Mouse (Mus musculus): ENCODE measurements around the gene Rcor3. TPM values are rescaled to one million over a fixed set of nuclear protein-coding genes. Genes with fewer than 3 reads are reported as not detected.

Rcor3 gene
- polyA plus RNA-seq, 1 experiment from 2014 or later, result 16.9 TPM

DNA sequence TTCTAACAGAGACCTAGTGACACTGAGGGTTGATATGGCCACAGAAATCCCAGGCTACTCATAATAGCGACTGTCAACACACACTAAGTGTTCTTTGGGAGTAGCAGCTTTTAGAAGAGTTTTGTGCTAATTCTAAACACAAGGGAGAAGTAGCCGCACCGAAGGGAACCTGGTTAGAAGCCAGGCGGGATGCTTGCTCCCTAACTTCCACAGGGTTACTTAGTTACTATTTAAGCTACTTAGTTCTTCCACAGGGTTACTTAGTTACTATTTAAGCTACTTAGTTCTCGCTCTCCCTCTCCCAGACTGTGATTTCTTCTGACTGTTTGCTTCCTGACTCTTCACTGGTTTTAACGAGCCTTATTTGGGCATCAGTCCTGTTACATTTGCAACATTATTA, 34.7 kb downstream of the Rcor3 start:
- DNase-seq (ENCODE audit: low spot score) (no peak), ATAC-seq (ENCODE audit: low FRiP score, low TSS enrichment) (no peak)
- WGBS, result 78% methylated on average over 6 of the region's 6 CpGs
- no peaks in the 10 kb centered on the region for H3K9me3 ChIP-seq (ENCODE audit: control insufficient read depth, low read length)
- TF ChIP-seq EP300 (optimal IDR thresholded peaks at IDR 0.05), result no peak
- no peak for TF ChIP-seq CTCF (IDR thresholded peaks at IDR 0.05; ENCODE audit: low read depth)
- H3K27me3 ChIP-seq (ENCODE audit: control insufficient read depth, insufficient read depth, low read length), result no peaks in the 10 kb centered on the region
- no peak overlapping the region for H3K27ac ChIP-seq (replicated peaks)
- no peak overlapping the region for H3K4me3 ChIP-seq (ENCODE audit: low read depth, low read length)
- H3K4me1 ChIP-seq (replicated peaks; ENCODE audit: control insufficient read depth, insufficient read depth), result no peaks in the 10 kb centered on the region
- H3K4me2 ChIP-seq (replicated peaks; ENCODE audit: low read depth), result no peak overlapping the region
- peaks cover 9% of the 10 kb centered on the region for H3K36me3 ChIP-seq (ENCODE audit: control insufficient read depth, insufficient read depth, low read length)
- H3K9ac ChIP-seq (ENCODE audit: low read length), result no peak overlapping the region

DNA sequence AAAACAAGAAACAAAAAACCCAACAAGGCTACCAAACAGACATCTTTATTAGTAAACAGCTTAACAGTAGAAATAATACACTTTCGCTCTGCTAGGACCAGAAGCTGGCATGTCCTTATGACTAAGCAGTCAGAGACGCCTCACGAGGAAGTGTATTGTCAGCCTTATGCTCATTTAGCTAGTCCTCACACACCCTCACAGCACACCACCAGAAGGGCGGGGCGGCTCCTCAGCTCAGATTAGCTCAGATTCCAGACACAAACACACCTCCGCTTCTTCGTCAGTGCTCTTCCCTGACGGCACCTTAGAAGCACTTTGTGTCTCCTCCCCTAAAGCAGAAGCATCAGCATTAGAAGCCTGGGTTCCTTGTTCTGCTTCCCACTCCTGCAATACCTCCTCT, 36.5 kb downstream of the Rcor3 start:
- no peaks in the 10 kb centered on the region for H3K9me3 ChIP-seq (ENCODE audit: control insufficient read depth, low read length)
- no peak overlapping the region for H3K4me2 ChIP-seq (replicated peaks; ENCODE audit: low read depth)
- no peak overlapping the region for H3K27ac ChIP-seq (replicated peaks)
- 61% methylated on average over 8 of the region's 8 CpGs for WGBS
- no peak overlapping the region for H3K4me3 ChIP-seq (ENCODE audit: low read depth, low read length)
- TF ChIP-seq EP300 (optimal IDR thresholded peaks at IDR 0.05), result no peak
- TF ChIP-seq CTCF (IDR thresholded peaks at IDR 0.05; ENCODE audit: low read depth), result no peak
- H3K9ac ChIP-seq (ENCODE audit: low read length), result no peak overlapping the region
- no peaks in the 10 kb centered on the region for H3K4me1 ChIP-seq (replicated peaks; ENCODE audit: control insufficient read depth, insufficient read depth)
- H3K36me3 ChIP-seq (ENCODE audit: control insufficient read depth, insufficient read depth, low read length), result peaks cover 13% of the 10 kb centered on the region
- DNase-seq (ENCODE audit: low spot score) (peak; percentile 48), ATAC-seq (ENCODE audit: low FRiP score, low TSS enrichment) (peak; percentile 83)
- no peaks in the 10 kb centered on the region for H3K27me3 ChIP-seq (ENCODE audit: control insufficient read depth, insufficient read depth, low read length)

DNA sequence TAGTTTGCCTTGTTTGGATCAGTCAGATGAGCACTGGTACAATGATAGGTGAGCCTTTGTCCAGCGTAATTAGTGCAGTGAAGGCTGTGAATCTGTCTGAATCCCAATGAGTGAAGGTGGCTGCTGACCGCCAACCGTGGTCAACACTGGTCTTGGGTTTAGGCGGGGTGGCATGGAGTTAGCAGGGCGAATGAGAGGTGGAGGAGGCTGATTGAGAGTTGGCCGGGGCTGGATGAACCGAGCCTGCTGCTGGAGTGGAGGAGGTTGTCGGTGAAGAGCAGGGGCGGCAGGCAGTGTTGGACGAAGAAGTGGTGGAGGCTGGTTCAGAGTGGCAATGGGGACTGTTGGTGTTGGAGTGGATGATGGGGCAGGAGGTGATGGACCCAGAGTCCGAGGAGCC, 37.1 kb downstream of the Rcor3 start:
- H3K9ac ChIP-seq (ENCODE audit: low read length), result no peak overlapping the region
- WGBS, result 93% methylated on average over 11 of the region's 11 CpGs
- H3K4me3 ChIP-seq (ENCODE audit: low read depth, low read length), result no peak overlapping the region
- TF ChIP-seq CTCF (IDR thresholded peaks at IDR 0.05; ENCODE audit: low read depth), result no peak
- TF ChIP-seq EP300 (optimal IDR thresholded peaks at IDR 0.05), result no peak
- DNase-seq (ENCODE audit: low spot score) (no peak), ATAC-seq (ENCODE audit: low FRiP score, low TSS enrichment) (no peak)
- H3K27me3 ChIP-seq (ENCODE audit: control insufficient read depth, insufficient read depth, low read length), result no peaks in the 10 kb centered on the region
- H3K9me3 ChIP-seq (ENCODE audit: control insufficient read depth, low read length), result no peaks in the 10 kb centered on the region
- H3K4me2 ChIP-seq (replicated peaks; ENCODE audit: low read depth), result no peak overlapping the region
- no peaks in the 10 kb centered on the region for H3K4me1 ChIP-seq (replicated peaks; ENCODE audit: control insufficient read depth, insufficient read depth)
- peaks cover 13% of the 10 kb centered on the region for H3K36me3 ChIP-seq (ENCODE audit: control insufficient read depth, insufficient read depth, low read length)
- no peak overlapping the region for H3K27ac ChIP-seq (replicated peaks)

DNA sequence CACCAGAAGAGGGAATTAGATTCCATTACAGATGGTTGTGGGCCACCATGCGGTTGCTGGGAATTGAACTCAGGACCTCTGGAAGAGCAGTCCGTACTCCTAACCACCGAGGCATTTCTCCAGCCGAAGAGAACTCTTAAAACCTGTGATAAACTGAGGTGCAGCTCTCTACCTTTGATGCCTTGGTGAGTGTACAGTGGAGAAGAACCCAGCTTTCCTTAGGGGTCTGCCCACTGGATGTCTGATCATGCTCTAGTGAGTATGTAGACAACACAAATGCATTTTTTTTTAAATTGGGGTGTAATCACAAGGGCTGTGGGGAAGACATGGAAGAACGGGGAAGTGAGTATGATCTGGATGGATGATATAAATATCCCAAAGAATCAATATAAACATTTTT, 42.2 kb downstream of the Rcor3 start:
- no peaks in the 10 kb centered on the region for H3K27me3 ChIP-seq (ENCODE audit: control insufficient read depth, insufficient read depth, low read length)
- no peak overlapping the region for H3K9ac ChIP-seq (ENCODE audit: low read length)
- DNase-seq (ENCODE audit: low spot score) (no peak), ATAC-seq (ENCODE audit: low FRiP score, low TSS enrichment) (no peak)
- no peak overlapping the region for H3K4me3 ChIP-seq (ENCODE audit: low read depth, low read length)
- H3K4me2 ChIP-seq (replicated peaks; ENCODE audit: low read depth), result no peak overlapping the region
- H3K4me1 ChIP-seq (replicated peaks; ENCODE audit: control insufficient read depth, insufficient read depth), result no peaks in the 10 kb centered on the region
- 80% methylated on average over 5 of the region's 5 CpGs for WGBS
- TF ChIP-seq CTCF (IDR thresholded peaks at IDR 0.05; ENCODE audit: low read depth) (no peak), EP300 (optimal IDR thresholded peaks at IDR 0.05) (no peak)
- no peak overlapping the region for H3K27ac ChIP-seq (replicated peaks)
- H3K9me3 ChIP-seq (ENCODE audit: control insufficient read depth, low read length), result no peaks in the 10 kb centered on the region
- H3K36me3 ChIP-seq (ENCODE audit: control insufficient read depth, insufficient read depth, low read length), result peaks cover 6% of the 10 kb centered on the region

DNA sequence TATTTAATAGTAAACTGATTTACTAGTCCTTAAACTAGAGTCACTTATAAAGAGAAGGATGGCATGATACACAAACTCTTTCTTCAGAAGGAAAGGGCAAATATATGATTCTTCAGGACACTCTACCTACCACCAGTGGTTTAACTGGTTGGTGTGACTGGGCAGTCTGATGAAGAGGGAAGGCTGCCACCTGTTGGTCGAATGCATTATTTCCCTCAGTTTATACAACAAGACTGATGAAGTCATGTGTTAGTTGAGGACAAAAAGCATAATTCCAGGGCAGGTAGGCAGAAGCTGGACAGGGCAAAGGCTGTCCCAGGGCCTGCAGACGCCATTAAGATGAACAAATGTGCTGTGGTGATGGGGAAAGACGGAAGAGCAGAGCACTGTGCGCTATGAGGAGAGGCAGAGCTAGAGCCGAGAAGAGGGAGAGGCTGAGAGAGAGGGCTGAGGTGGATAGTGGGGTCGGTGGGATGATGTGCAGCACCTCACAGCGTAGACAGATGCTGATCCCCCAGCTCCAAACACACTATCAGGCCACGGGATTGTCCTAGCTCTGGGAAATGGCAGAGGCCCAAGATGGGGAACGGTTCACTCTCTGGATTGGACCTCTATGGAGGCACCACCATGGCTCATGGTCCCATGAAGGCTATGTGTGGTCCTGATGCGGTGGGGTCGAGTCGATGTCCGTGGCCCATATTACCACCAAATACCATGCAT, 43.3 kb downstream of the Rcor3 start:
- Histone ChIP-seq H3K4me2 (replicated peaks; ENCODE audit: low read depth) (no peak overlapping the region), H3K9ac (ENCODE audit: low read length) (no peak overlapping the region), H3K36me3 (ENCODE audit: control insufficient read depth, insufficient read depth, low read length) (peaks cover 4% of the 10 kb centered on the region; the same call in 1 of the 2 replicates), H3K4me3 (ENCODE audit: low read depth, low read length) (no peak overlapping the region), H3K4me1 (replicated peaks; ENCODE audit: control insufficient read depth, insufficient read depth) (no peaks in the 10 kb centered on the region), H3K9me3 (ENCODE audit: control insufficient read depth, low read length) (no peaks in the 10 kb centered on the region), H3K27me3 (ENCODE audit: control insufficient read depth, insufficient read depth, low read length) (no peaks in the 10 kb centered on the region), H3K27ac (replicated peaks) (no peak overlapping the region)
- TF ChIP-seq EP300 (optimal IDR thresholded peaks at IDR 0.05) (no peak), CTCF (IDR thresholded peaks at IDR 0.05; ENCODE audit: low read depth) (peak; percentile 89)
- peak; percentile 73 for DNase-seq (ENCODE audit: low spot score)
- WGBS, result 54% methylated on average over 13 of the region's 13 CpGs
- ATAC-seq (ENCODE audit: low FRiP score, low TSS enrichment), result no peak

DNA sequence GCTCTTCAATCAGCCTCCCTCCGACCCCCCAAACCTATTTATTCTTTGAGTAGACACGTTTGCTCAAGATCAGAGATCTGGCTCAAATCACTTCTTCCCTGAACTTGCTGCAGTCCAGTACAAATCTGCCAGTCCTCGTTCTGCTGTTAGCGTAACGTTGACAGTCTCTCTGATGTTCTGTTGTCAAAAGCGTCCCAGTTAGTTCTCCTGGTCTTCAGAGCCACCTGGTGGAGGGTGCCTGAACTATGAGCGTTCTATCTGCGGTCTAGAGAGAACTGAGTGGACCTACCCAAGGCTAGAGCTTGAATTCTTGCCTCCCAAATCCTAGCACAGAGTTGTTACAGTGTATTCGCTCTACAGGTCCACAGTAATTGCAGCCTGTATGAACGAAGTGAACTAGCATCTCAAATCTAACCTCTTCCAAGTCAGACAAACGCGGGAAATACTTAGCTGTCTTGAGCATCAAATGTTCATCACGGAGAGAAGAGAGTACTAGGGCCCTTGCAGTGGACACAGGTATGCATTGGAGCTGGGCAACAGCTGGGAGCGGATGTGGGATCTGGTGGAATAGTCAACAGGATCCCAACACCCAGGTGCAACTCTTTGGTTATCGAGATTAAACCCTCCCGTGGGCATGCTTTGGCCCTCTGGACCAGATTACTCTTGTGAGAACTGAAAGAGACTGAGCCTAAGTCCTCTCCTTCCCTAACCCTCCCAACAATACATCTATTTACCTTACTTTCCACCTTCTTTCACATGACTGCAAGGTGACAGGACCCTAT, 44.8 kb downstream of the Rcor3 start:
- Histone ChIP-seq H3K4me3 (ENCODE audit: low read depth, low read length) (peak overlapping the region; percentile 68), H3K9me3 (ENCODE audit: control insufficient read depth, low read length) (no peaks in the 10 kb centered on the region), H3K27ac (replicated peaks) (peak overlapping the region; percentile 94), H3K9ac (ENCODE audit: low read length) (no peak overlapping the region), H3K36me3 (ENCODE audit: control insufficient read depth, insufficient read depth, low read length) (0 out of 2 replicates have a peak, but pooled peaks cover 3% of the 10 kb centered on the region), H3K4me1 (replicated peaks; ENCODE audit: control insufficient read depth, insufficient read depth) (0 out of 2 replicates have a peak, but pooled peaks cover 3% of the 10 kb centered on the region), H3K4me2 (replicated peaks; ENCODE audit: low read depth) (peak overlapping the region; percentile 72), H3K27me3 (ENCODE audit: control insufficient read depth, insufficient read depth, low read length) (no peaks in the 10 kb centered on the region)
- DNase-seq (ENCODE audit: low spot score), result peak; percentile 83
- TF ChIP-seq EP300 (optimal IDR thresholded peaks at IDR 0.05) (no peak), CTCF (IDR thresholded peaks at IDR 0.05; ENCODE audit: low read depth) (peak; percentile 95)
- WGBS, result 32% methylated on average over 16 of the region's 16 CpGs
- peak; percentile 83 for ATAC-seq (ENCODE audit: low FRiP score, low TSS enrichment)

Measured in stomach, postnatal 0 days (tissue).